Mouse (Mus musculus): ENCODE data around the gene Nubp2.

- TF ChIP-seq POLR2A (IDR thresholded peaks at IDR 0.05; ENCODE audit: extremely low read depth, insufficient read depth, low read length) (no peak), CTCF (IDR thresholded peaks at IDR 0.05; ENCODE audit: low read depth, low read length) (no peak)
These were observed 37.1 kb upstream of the Nubp2 start for GRCm38 (mm10) chr17:24923246-24923645.
